Mouse (Mus musculus) small intestine, adult 2 months (tissue): Measurements from ENCODE around the gene Iqschfp.

Experiments used
- CTCF ChIP-seq: fragments of 200-500 bp; IDR thresholded peaks from 2 replicates; pipeline ENCODE4 v1.5.1; 2012; ENCODE audit warnings: low read depth, mild to moderate bottlenecking, control low read depth, inconsistent platforms, low read length, moderate library complexity, mixed read lengths; ENCODE audit not compliant: insufficient replicate concordance, insufficient read length; ENCODE audit errors: extremely low read depth
- POLR2A ChIP-seq: fragments of 200-500 bp; IDR thresholded peaks from 2 replicates; pipeline ENCODE4 v1.6.1; 2012; ENCODE audit warnings: low read depth, mild to moderate bottlenecking, control low read depth, inconsistent platforms, low read length, moderate library complexity

DNA sequence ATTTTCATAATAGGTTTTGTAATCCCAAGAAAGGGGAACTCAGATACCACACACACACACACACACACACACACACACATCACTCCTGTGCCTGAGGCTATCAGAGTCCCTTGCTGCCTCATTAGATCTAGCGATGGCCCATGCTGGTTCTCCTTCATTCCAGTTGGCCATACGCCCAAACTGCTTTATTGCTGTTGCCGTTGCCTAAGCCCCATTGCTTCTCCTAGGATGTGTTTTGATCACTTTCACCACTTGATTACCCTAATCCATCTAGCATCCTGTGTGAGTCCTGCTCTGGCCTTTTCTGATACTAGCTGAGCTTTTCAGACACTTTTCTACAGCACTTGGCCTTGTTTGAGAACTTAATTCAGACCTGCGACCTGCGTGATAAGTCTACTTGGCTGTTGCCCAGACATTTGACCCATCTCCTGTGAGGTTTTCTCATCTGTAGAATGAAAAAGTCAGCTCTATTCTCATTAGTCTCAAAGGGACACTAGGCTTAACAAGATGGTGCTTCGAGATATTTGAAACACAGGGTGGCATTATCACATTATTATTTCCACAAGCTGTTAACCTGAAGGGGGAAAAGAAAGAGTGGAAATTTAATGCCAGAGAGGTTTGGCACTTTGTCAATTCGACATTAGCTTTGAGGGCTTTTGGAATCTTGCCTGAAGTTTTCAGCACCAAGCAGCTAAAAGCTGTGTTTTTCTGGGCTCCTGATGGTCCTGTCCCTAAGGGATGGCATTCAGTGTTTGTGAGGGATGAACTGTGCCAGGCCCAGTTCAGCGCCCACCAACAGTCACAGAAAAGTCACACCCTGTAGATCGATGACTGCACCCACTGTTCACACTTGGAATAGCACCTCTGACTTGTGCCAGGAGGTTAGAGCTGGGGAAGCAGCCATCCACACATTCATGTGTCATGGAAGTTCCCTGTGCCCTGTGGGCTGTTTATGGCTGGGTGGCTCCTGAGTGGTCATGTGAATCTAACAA lies 179.7 kb downstream of the Iqschfp start:
- TF ChIP-seq CTCF: no peak
- TF ChIP-seq POLR2A: no peak
